Mouse (Mus musculus) cerebral cortex, adult 2 months (tissue): ENCODE data around the gene Unc13a.

Source experiments
- WGBS: fragments of 180-500 bp; shearing (Covaris S2); methylation state at CpG from one replicate; pipeline ENCODE4 v1.1.7; 2018; 5-methylcytosine and 5-hydroxymethylcytosine counted together

The Unc13a gene

GRCm38 (mm10) chr8:71671549-71671965, at the start of gene Unc13a:
Unc13a (minus strand) TSS chr8:71671757.
- WGBS: under 1% methylated on average over 42 of the region's 42 CpGs

GRCm38 (mm10) chr8:71719928-71720457, 48.4 kb upstream of the Unc13a start:
- WGBS: 21% methylated on average over 7 of the region's 7 CpGs

GRCm38 (mm10) chr8:71719218-71719617, 47.7 kb upstream of the Unc13a start:
- 24% methylated on average over 4 of the region's 4 CpGs for WGBS

- WGBS: 43% methylated on average over 3 of the region's 3 CpGs
Observed at GRCm38 (mm10) chr8:71718252-71718651, 46.7 kb upstream of the Unc13a start.

GRCm38 (mm10) chr8:71717096-71717495, 45.5 kb upstream of the Unc13a start:
- WGBS: 74% methylated on average over 12 of the region's 12 CpGs

- WGBS: 75% methylated on average over 13 of the region's 13 CpGs
Observed at GRCm38 (mm10) chr8:71716561-71717053, 45.0 kb upstream of the Unc13a start.

GRCm38 (mm10) chr8:71715531-71715930, 44.0 kb upstream of the Unc13a start:
- 58% methylated on average over 8 of the region's 8 CpGs for WGBS

- whole genome bisulfite sequencing: 55% methylated on average over 2 of the region's 2 CpGs
Observed at GRCm38 (mm10) chr8:71711574-71711973, 40.0 kb upstream of the Unc13a start.

- WGBS: 19% methylated on average over 25 of the region's 25 CpGs
Observed at GRCm38 (mm10) chr8:71709800-71710446, 38.4 kb upstream of the Unc13a start.

GRCm38 (mm10) chr8:71709134-71709799, 37.7 kb upstream of the Unc13a start:
- WGBS: 32% methylated on average over 25 of the region's 25 CpGs

- WGBS: 54% methylated on average over 8 of the region's 8 CpGs
Observed at GRCm38 (mm10) chr8:71707874-71708273, 36.3 kb upstream of the Unc13a start.

- 90% methylated on average over 3 of the region's 3 CpGs for WGBS
Observed at GRCm38 (mm10) chr8:71702923-71703322, 31.4 kb upstream of the Unc13a start.

- 42% methylated on average over 4 of the region's 4 CpGs for WGBS
Observed at GRCm38 (mm10) chr8:71702087-71702432, 30.5 kb upstream of the Unc13a start.

- 15% methylated on average over 33 of the region's 34 CpGs for WGBS
Observed at GRCm38 (mm10) chr8:71701414-71702086, 30.0 kb upstream of the Unc13a start, which contains the start of gene B3gnt3. B3gnt3 (minus strand) TSS chr8:71701789.

- WGBS: 18% methylated on average over 29 of the region's 29 CpGs
Observed at GRCm38 (mm10) chr8:71700493-71701269, 29.1 kb upstream of the Unc13a start.

- 68% methylated on average over 12 of the region's 12 CpGs for WGBS
Observed at GRCm38 (mm10) chr8:71695456-71695855, 23.9 kb upstream of the Unc13a start.

GRCm38 (mm10) chr8:71693166-71694041, 21.8 kb upstream of the Unc13a start:
- WGBS: 9% methylated on average over 68 of the region's 68 CpGs

GRCm38 (mm10) chr8:71692509-71692908, 21.0 kb upstream of the Unc13a start:
- WGBS: 11% methylated on average over 30 of the region's 30 CpGs

GRCm38 (mm10) chr8:71689028-71689427, 17.5 kb upstream of the Unc13a start, which contains the start of gene Insl3:
Insl3 (plus strand) TSS chr8:71689214.
- 14% methylated on average over 33 of the region's 33 CpGs for WGBS

- WGBS: 16% methylated on average over 8 of the region's 8 CpGs
Observed at GRCm38 (mm10) chr8:71687616-71688015, 16.1 kb upstream of the Unc13a start.
